Mouse (Mus musculus) megakaryocyte, embryonic 14.5 days (primary cell): ENCODE data around the gene Rpap3.

Experiments used
- FLI1 ChIP-seq: IDR thresholded peaks from 2 replicates; pipeline ENCODE4 v1.6.1; 2012; ENCODE audit warnings: low read length, inconsistent platforms, mixed read lengths
- GATA1 ChIP-seq: IDR thresholded peaks from 3 replicates; pipeline ENCODE4 v1.6.1; 2012; ENCODE audit warnings: mixed read lengths, low read length, inconsistent platforms, borderline replicate concordance

GRCm38 (mm10) chr15:97667437-97667836 lies 38.2 kb downstream of the Rpap3 start:
- no peak for TF ChIP-seq GATA1
- no peak for TF ChIP-seq FLI1
